Mouse (Mus musculus) myocyte (in vitro differentiated cells): Measurements from ENCODE around the gene Ccdc155. TPM values are rescaled to one million over a fixed set of nuclear protein-coding genes. Genes with fewer than 3 reads are reported as not detected.

Experiments used
- H3K27me3 ChIP-seq: one replicate; pipeline ENCODE4 v1.6.1; 2011; ENCODE audit not compliant: control insufficient read depth, insufficient read depth, insufficient read length
- H3K36me3 ChIP-seq: one replicate; pipeline ENCODE4 v1.6.1; 2011; ENCODE audit not compliant: control insufficient read depth, insufficient read depth
- H3K4me2 ChIP-seq: one replicate; pipeline ENCODE4 v1.6.1; 2011; ENCODE audit warnings: low read depth, control low read depth
- H3K4me3 ChIP-seq: one replicate; pipeline ENCODE4 v1.5.1; 2011; ENCODE audit warnings: mild to moderate bottlenecking, control low read depth, moderate library complexity
- H3K79me2 ChIP-seq: one replicate; pipeline ENCODE4 v1.6.1; 2011; ENCODE audit not compliant: control insufficient read depth, insufficient read depth
- H3ac ChIP-seq: one replicate; pipeline ENCODE4 v1.6.1; 2011; ENCODE audit not compliant: control insufficient read depth, insufficient read length
- CEBPB ChIP-seq: IDR thresholded peaks from 2 replicates; pipeline ENCODE4 v1.6.1; 2011; ENCODE audit warnings: mild to moderate bottlenecking, moderate library complexity; ENCODE audit not compliant: poor library complexity, insufficient read depth, severe bottlenecking
- E2F4 ChIP-seq: IDR thresholded peaks from one replicate; pipeline ENCODE4 v1.6.1; 2011; ENCODE audit warnings: mild to moderate bottlenecking, control low read depth, moderate library complexity; ENCODE audit not compliant: insufficient read depth
- MAX ChIP-seq: IDR thresholded peaks from one replicate; pipeline ENCODE4 v1.6.1; 2011; ENCODE audit warnings: low read depth, mild to moderate bottlenecking, control low read depth
- MYOD1 ChIP-seq, 3 experiments: IDR thresholded peaks; one replicate each; pipeline ENCODE4 v1.6.1; 2011; ENCODE audit warnings: control low read depth in 2 of 3, low read depth in 2 of 3, mild to moderate bottlenecking in 2 of 3, moderate library complexity in 1 of 3; ENCODE audit not compliant: insufficient read length in 2 of 3, control insufficient read depth in 1 of 3
- MYOG ChIP-seq, 3 experiments: IDR thresholded peaks; one replicate each; pipeline ENCODE4 v1.6.1; 2011; ENCODE audit warnings: control low read depth in 2 of 3, low read depth in 2 of 3, mild to moderate bottlenecking in 2 of 3; ENCODE audit not compliant: insufficient read length in 2 of 3, control insufficient read depth in 1 of 3, insufficient read depth in 1 of 3
- POLR2A ChIP-seq: IDR thresholded peaks from one replicate; pipeline ENCODE4 v1.6.1; 2011; ENCODE audit warnings: low read depth, mild to moderate bottlenecking, control low read depth, moderate library complexity; ENCODE audit not compliant: insufficient read length
- POLR2AphosphoS2 ChIP-seq: IDR thresholded peaks from one replicate; pipeline ENCODE4 v1.6.1; 2011; ENCODE audit warnings: low read depth, control low read depth; ENCODE audit not compliant: insufficient read length
- REST ChIP-seq: IDR thresholded peaks from one replicate; pipeline ENCODE4 v1.6.1; 2011; ENCODE audit warnings: mild to moderate bottlenecking, control low read depth, moderate library complexity; ENCODE audit not compliant: insufficient read depth, insufficient read length
- SRF ChIP-seq: IDR thresholded peaks from one replicate; pipeline ENCODE4 v1.6.1; 2011; ENCODE audit warnings: low read depth; ENCODE audit not compliant: control insufficient read depth, insufficient read length
- TCF12 ChIP-seq: IDR thresholded peaks from one replicate; pipeline ENCODE4 v1.6.1; 2011; ENCODE audit warnings: mild to moderate bottlenecking, control low read depth; ENCODE audit not compliant: poor library complexity, insufficient read depth, severe bottlenecking
- TCF3 ChIP-seq: IDR thresholded peaks from one replicate; pipeline ENCODE4 v1.6.1; 2011; ENCODE audit warnings: low read depth, control low read depth; ENCODE audit not compliant: insufficient read length
- USF1 ChIP-seq: IDR thresholded peaks from one replicate; pipeline ENCODE4 v1.6.1; 2011; ENCODE audit warnings: low read depth, mild to moderate bottlenecking, control low read depth, moderate library complexity
- polyA plus RNA-seq: library from polyadenylated mRNA; unstranded; fragments of >200 nt; fragmentation: generic; extraction: Trizol; gene quantifications from one replicate; pipeline ENCODE4 v1.2.1, GENCODE M21; 2012; ENCODE audit warnings: missing spikeins

Ccdc155 gene
- polyA plus RNA-seq, result 2.2 TPM

GRCm38 (mm10) chr7:45204380-45205143, at the start of gene Ccdc155:
Gene Ccdc155, minus strand, starts transcription at chr7:45204892.
- no peaks in the 10 kb centered on the region for H3K36me3 ChIP-seq
- no peaks in the 10 kb centered on the region for H3K79me2 ChIP-seq
- peaks cover 16% of the 10 kb centered on the region for H3K27me3 ChIP-seq
- peak; percentile 35 for TF ChIP-seq POLR2A
- no peak for TF ChIP-seq E2F4
- TF ChIP-seq CEBPB, result no peak
- H3K4me3 ChIP-seq, result no peak within 1 kb of the TSS
- no peak within 1 kb of the TSS for H3ac ChIP-seq
- peak within 1 kb of the TSS; percentile 51 for H3K4me2 ChIP-seq

DNA sequence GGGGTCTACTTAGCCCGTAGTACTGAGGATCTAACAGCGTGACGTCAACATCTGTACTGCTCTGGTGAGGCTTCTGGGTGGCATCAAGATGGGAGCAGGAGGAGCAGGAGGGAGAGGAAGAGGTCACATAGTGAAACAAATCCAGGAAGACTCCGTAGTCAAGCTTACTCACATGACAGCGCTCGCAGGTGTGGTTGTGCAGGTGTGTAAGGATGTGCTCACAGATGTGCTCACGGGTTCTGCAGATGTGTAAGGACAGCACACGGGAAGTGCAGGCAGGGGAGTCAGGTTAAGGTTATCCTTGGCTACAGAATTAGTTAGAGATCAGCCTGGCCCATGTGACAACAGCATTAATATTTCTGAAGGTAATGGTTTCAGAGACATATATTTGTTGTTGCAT, 49.1 kb upstream of the Ccdc155 start:
- Histone ChIP-seq H3ac (no peak overlapping the region), H3K36me3 (no peaks in the 10 kb centered on the region), H3K27me3 (peaks cover 29% of the 10 kb centered on the region), H3K79me2 (no peaks in the 10 kb centered on the region), H3K4me3 (no peak overlapping the region), H3K4me2 (no peak overlapping the region)
- TF ChIP-seq TCF12, result no peak

- Histone ChIP-seq H3K4me3 (no peak overlapping the region), H3K36me3 (no peaks in the 10 kb centered on the region), H3K27me3 (peaks cover 7% of the 10 kb centered on the region), H3K79me2 (no peaks in the 10 kb centered on the region), H3K4me2 (no peak overlapping the region), H3ac (no peak overlapping the region)
- TF ChIP-seq TCF12 (no peak), E2F4 (no peak), MAX (no peak), USF1 (no peak), POLR2A (no peak), MYOG (IDR thresholded peaks at IDR 0.05; ENCODE audit: control insufficient read depth in 1 of 3, insufficient read depth in 1 of 3, insufficient read length in 2 of 3, low read depth in 2 of 3) (no peak), TCF3 (no peak), REST (no peak), MYOD1 (IDR thresholded peaks at IDR 0.05; ENCODE audit: control insufficient read depth in 1 of 3, insufficient read length in 2 of 3, low read depth in 2 of 3) (no peak), POLR2AphosphoS2 (no peak), CEBPB (no peak), SRF (no peak)
These were observed 43.0 kb upstream of the Ccdc155 start for GRCm38 (mm10) chr7:45247666-45248065.

GRCm38 (mm10) chr7:45241389-45241749, 36.7 kb upstream of the Ccdc155 start:
- Histone ChIP-seq H3K27me3 (peaks cover 9% of the 10 kb centered on the region), H3K36me3 (no peaks in the 10 kb centered on the region), H3K79me2 (no peaks in the 10 kb centered on the region), H3K4me3 (no peak overlapping the region), H3K4me2 (no peak overlapping the region), H3ac (no peak overlapping the region)
- no peak for TF ChIP-seq TCF12

DNA sequence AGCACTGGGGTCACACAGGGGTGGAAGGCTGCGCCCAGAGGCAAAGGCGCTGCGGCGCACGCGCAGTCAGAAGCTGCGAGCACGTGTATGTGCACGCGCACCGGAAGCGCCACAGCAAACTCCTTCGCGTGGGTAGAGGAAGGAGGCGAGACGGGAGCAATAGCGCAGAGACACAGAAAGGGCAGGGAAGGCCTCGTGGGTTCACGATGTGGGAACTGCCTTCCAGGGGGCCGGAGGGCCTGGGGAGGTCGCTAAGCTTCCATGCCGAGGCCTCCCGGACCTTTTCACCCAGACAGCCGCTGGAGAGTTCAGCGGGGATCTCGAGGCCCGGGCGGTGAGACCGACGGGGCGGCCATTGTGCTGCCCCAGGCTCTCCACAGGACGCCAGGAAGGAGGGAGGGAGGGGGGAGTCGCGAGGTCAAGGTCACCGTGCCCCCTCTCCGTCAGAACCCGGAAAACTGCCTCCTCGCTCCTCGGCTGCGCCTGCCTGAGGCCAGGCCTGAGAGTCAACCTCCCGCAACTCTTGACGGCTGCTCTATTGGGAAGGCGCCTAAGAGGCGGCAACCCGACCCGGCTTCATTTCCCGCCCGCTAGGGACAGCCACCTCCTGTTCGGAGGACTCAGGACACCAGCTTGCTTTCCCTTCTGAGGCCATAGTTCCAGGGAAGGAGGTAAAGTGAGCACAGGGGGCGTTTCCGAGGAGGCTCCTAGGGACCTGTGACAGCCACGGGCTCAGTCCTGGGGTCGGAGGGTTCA, 36.1 kb upstream of the Ccdc155 start, which contains the start of gene Slc6a16:
Gene Slc6a16, plus strand, starts transcription at position 453 of the 756 bp plus-strand sequence.
- H3K4me2 ChIP-seq, result no peak within 1 kb of the TSS
- TF ChIP-seq MYOD1 (IDR thresholded peaks at IDR 0.05; ENCODE audit: control insufficient read depth in 1 of 3, insufficient read length in 2 of 3, low read depth in 2 of 3) (no peak), USF1 (no peak), POLR2AphosphoS2 (no peak), POLR2A (no peak), TCF12 (no peak), REST (no peak), SRF (no peak)

GRCm38 (mm10) chr7:45240109-45240508, 35.4 kb upstream of the Ccdc155 start:
- no peak overlapping the region for H3K4me3 ChIP-seq
- no peak overlapping the region for H3K4me2 ChIP-seq
- no peak overlapping the region for H3ac ChIP-seq
- no peaks in the 10 kb centered on the region for H3K79me2 ChIP-seq
- TF ChIP-seq POLR2A (no peak), TCF3 (no peak)
- H3K27me3 ChIP-seq, result peaks cover 9% of the 10 kb centered on the region
- no peaks in the 10 kb centered on the region for H3K36me3 ChIP-seq

More for the DNA sequence above, 36.1 kb upstream of the Ccdc155 start, which contains the start of gene Slc6a16:
- Histone ChIP-seq H3K4me3 (no peak within 1 kb of the TSS), H3K36me3 (no peaks in the 10 kb centered on the region), H3K27me3 (peaks cover 9% of the 10 kb centered on the region), H3ac (no peak within 1 kb of the TSS), H3K79me2 (no peaks in the 10 kb centered on the region)
